Mouse (Mus musculus) hindbrain, embryonic 11.5 days (tissue): Measurements from ENCODE around the gene Coro2a. TPM values are rescaled to one million over a fixed set of nuclear protein-coding genes. Genes with fewer than 3 reads are reported as not detected.
"Not testable (repeated sequence)": the region's sequence is repeated elsewhere in the genome, so short reads cannot be mapped to it uniquely, and the experiment has no call there.

ENCODE experiments used
- ATAC-seq: fragments of 200-750 bp; cut with Nextera tagmentation; 2 replicates; pipeline ENCODE4 v1.8.0; 2017; ENCODE audit warnings: mild to moderate bottlenecking, moderate TSS enrichment, moderate library complexity; ENCODE audit not compliant: low FRiP score
- DNase-seq: peaks from one replicate; pipeline ENCODE4 v3.0.0-alpha.2; 2015; ENCODE audit warnings: low spot score
- H3K27ac ChIP-seq: fragments of 300-500 bp; sonication (generic); 2 replicates; pipeline ENCODE4 v1.5.1; 2014; ENCODE audit warnings: mild to moderate bottlenecking, low read depth, low read length
- H3K27me3 ChIP-seq: fragments of 300-500 bp; sonication (generic); 2 replicates; pipeline ENCODE4 v1.6.1; 2014; ENCODE audit warnings: mild to moderate bottlenecking, low read length, moderate library complexity, mixed read lengths; ENCODE audit not compliant: control insufficient read depth, insufficient read depth
- H3K36me3 ChIP-seq: fragments of 300-500 bp; sonication (generic); 2 replicates; pipeline ENCODE4 v1.6.1; 2014; ENCODE audit warnings: mild to moderate bottlenecking, low read length, moderate library complexity, mixed read lengths; ENCODE audit not compliant: control insufficient read depth, insufficient read depth
- H3K4me1 ChIP-seq: fragments of 300-500 bp; sonication (generic); replicated peaks from 2 replicates; pipeline ENCODE4 v1.6.1; 2014; ENCODE audit warnings: low read length, mixed read lengths; ENCODE audit not compliant: control insufficient read depth, insufficient read depth
- H3K4me2 ChIP-seq: fragments of 300-500 bp; sonication (generic); replicated peaks from 2 replicates; pipeline ENCODE4 v1.6.1; 2014; ENCODE audit warnings: mild to moderate bottlenecking, low read depth, low read length
- H3K4me3 ChIP-seq: fragments of 300-500 bp; sonication (generic); 2 replicates; pipeline ENCODE4 v1.5.1; 2014; ENCODE audit warnings: low read depth, low read length
- H3K9ac ChIP-seq: fragments of 300-500 bp; sonication (generic); 2 replicates; pipeline ENCODE4 v1.6.1; 2014; ENCODE audit warnings: low read depth, low read length
- H3K9me3 ChIP-seq: fragments of 300-500 bp; sonication (generic); 2 replicates; pipeline ENCODE4 v1.6.1; 2016; ENCODE audit warnings: low read length; ENCODE audit not compliant: control insufficient read depth
- WGBS: fragments of 180-500 bp; shearing (Covaris S2); extraction: QIAGEN DNeasy Blood & Tissue Kit; methylation state at CpG from one replicate; pipeline ENCODE4 v1.1.7; 2014; 5-methylcytosine and 5-hydroxymethylcytosine counted together
- polyA plus RNA-seq: library from polyadenylated mRNA; unstranded; fragments of >200 nt; fragmentation: Nextera tagmentation; extraction: Ambion mirVana; gene quantifications from 2 replicates; pipeline ENCODE4 v1.2.1, GENCODE M21; 2014

The Coro2a gene
- polyA plus RNA-seq, 1 experiment from 2014 or later = 3.6 TPM

DNA sequence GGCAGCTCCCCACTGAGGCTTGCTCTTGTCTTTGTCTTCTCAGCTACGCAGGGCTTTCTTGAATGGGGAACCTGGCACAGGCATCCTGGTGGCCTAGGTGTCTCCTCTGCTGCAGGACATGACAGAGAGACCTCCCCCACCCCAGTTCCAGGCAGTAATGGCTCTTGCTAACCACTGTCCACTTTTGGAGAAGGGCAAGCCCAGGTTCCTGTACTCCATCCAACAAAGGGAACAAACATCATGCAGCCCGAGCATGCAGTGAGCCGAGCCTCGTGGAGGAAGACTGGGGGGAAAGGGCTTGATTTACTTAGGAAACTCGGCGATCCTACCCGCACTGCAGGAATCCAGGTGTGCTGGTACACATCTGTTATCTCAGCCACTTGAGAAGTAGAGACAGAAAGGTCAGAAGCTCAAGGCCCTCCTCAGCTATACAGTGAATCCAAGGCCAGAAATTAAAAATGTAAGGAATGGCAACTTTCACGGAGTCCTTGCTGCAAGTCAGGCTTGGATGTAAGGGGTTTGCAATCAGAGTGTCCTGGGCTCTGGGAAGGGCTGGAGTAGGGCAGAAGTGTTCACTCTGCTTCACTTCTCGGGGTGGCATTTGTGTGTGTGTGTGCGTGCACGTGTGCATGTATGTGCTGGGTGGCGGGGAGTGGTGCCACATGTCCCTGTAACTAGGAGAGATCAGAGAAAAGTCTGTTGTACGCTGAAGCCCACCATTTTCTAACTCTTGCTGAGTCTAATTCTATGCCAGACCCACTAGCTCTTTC is 16.8 kb downstream of the Coro2a start:
- Histone ChIP-seq H3K36me3 (no peaks in the 10 kb centered on the region), H3K27ac (no peak overlapping the region), H3K4me3 (no peak overlapping the region), H3K4me2 (no peak overlapping the region), H3K9me3 (no peaks in the 10 kb centered on the region), H3K4me1 (no peaks in the 10 kb centered on the region), H3K27me3 (no peaks in the 10 kb centered on the region), H3K9ac (no peak overlapping the region)
- WGBS = 79% methylated on average over 13 of the region's 13 CpGs
- DNase-seq (no peak), ATAC-seq (no peak)

GRCm38 (mm10) chr4:46584536-46584935 is 17.5 kb downstream of the Coro2a start:
- not testable (repeated sequence) for H3K27ac ChIP-seq, H3K9ac ChIP-seq, H3K27me3 ChIP-seq, H3K4me1 ChIP-seq, H3K36me3 ChIP-seq, H3K4me3 ChIP-seq, ATAC-seq, H3K9me3 ChIP-seq, DNase-seq, H3K4me2 ChIP-seq
- 84% methylated on average over 3 of the region's 3 CpGs for WGBS

GRCm38 (mm10) chr4:46584084-46584483 is 17.9 kb downstream of the Coro2a start:
- H3K4me2 ChIP-seq, H3K9ac ChIP-seq, H3K9me3 ChIP-seq, DNase-seq, H3K27me3 ChIP-seq, ATAC-seq, H3K36me3 ChIP-seq, H3K27ac ChIP-seq, H3K4me3 ChIP-seq, H3K4me1 ChIP-seq: not testable (repeated sequence)
- WGBS = 94% methylated on average over 2 of the region's 6 CpGs

DNA sequence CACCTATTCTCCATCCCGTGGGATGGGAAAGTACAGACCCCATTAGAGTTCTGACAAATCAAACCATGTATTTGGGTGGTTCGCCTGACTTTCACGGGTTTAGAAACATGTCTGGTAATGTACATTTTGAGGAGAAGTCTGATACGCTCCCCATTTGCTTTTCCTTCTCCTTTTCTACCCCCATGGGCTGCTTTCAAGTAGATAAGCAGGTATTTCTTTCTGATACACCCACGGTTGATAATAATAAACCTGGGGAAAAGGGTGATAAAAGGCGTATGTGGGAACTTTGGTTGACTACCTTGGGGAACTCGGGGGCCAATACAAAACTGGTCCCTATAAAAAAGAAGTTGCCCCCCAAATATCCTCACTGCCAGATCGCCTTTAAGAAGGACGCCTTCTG is 20.0 kb downstream of the Coro2a start:
- not testable (repeated sequence) for ATAC-seq, H3K9ac ChIP-seq, H3K36me3 ChIP-seq, DNase-seq, H3K4me1 ChIP-seq, H3K9me3 ChIP-seq, H3K27ac ChIP-seq, H3K4me2 ChIP-seq, H3K4me3 ChIP-seq, H3K27me3 ChIP-seq
- 87% methylated on average over 9 of the region's 9 CpGs for WGBS

DNA sequence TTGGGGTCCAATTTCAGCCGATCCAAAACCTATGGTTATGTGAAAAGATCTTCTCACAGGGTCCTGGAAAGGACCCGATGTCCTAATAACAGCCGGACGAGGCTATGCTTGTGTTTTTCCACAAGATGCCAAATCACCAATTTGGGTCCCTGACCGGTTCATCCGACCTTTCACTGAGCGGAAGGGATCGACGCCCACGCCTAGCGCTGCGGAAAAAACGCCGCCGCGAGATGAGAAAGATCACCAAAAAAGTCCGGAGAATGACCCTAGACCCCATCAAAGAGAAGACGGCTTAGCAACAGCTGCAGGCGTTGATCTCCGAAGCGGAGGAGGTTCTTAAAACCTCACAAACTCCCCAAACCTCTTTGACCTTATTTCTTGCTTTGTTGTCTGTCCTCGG is 20.4 kb downstream of the Coro2a start:
- H3K9ac ChIP-seq, H3K27ac ChIP-seq, H3K36me3 ChIP-seq, H3K9me3 ChIP-seq, H3K4me1 ChIP-seq, DNase-seq, H3K4me2 ChIP-seq, ATAC-seq, H3K27me3 ChIP-seq, H3K4me3 ChIP-seq: not testable (repeated sequence)
- 92% methylated on average over 22 of the region's 22 CpGs for WGBS

GRCm38 (mm10) chr4:46580799-46581243 is 21.2 kb downstream of the Coro2a start:
- H3K4me3 ChIP-seq, H3K4me2 ChIP-seq, H3K4me1 ChIP-seq, H3K36me3 ChIP-seq, H3K9ac ChIP-seq, DNase-seq, H3K9me3 ChIP-seq, H3K27me3 ChIP-seq, H3K27ac ChIP-seq, ATAC-seq: not testable (repeated sequence)
- WGBS = 92% methylated on average over 15 of the region's 15 CpGs

- H3K36me3 ChIP-seq, H3K9ac ChIP-seq, H3K27me3 ChIP-seq, H3K4me1 ChIP-seq, DNase-seq, H3K4me3 ChIP-seq, ATAC-seq, H3K9me3 ChIP-seq, H3K4me2 ChIP-seq, H3K27ac ChIP-seq: not testable (repeated sequence)
- WGBS = 89% methylated on average over 8 of the region's 8 CpGs
These were observed 23.1 kb downstream of the Coro2a start for GRCm38 (mm10) chr4:46578796-46579346.

GRCm38 (mm10) chr4:46578228-46578627 is 23.8 kb downstream of the Coro2a start:
- Histone ChIP-seq H3K4me1 (no peaks in the 10 kb centered on the region), H3K36me3 (no peaks in the 10 kb centered on the region), H3K27ac (no peak overlapping the region), H3K9me3 (no peaks in the 10 kb centered on the region), H3K4me2 (no peak overlapping the region), H3K9ac (no peak overlapping the region), H3K4me3 (no peak overlapping the region), H3K27me3 (no peaks in the 10 kb centered on the region)
- no peak for DNase-seq
- ATAC-seq = no peak
- WGBS = 70% methylated on average over 1 of the region's 1 CpGs
